Mouse (Mus musculus) adrenal gland, postnatal 4 days (tissue): ENCODE measurements at regions not wholly inside any gene's neighbourhood (a gene's known extent, or its start where the extent isn't known, plus 50 kb on each side); places are given as distances from the start of the nearest gene placed in this dataset.

Source experiments
- DNase-seq, 2 experiments: peaks; one replicate each; pipeline ENCODE4 v3.0.0; 2021 to 2022; ENCODE audit warnings: low spot score in 2 of 2, mixed read lengths in 2 of 2

GRCm38 (mm10) chr1:186031951-186032350, 85.2 kb downstream of the Lyplal1 start:
- DNase-seq: no peak

- DNase-seq: no peak
Observed at GRCm38 (mm10) chr1:186034443-186034842, 82.7 kb downstream of the Lyplal1 start.
